Mouse (Mus musculus) adrenal gland, postnatal 4 days (tissue): Measurements from ENCODE around the gene Ddx28. TPM values are rescaled to one million over a fixed set of nuclear protein-coding genes. Genes with fewer than 3 reads are reported as not detected.
"Not testable (repeated sequence)": the region's sequence is repeated elsewhere in the genome, so short reads cannot be mapped to it uniquely, and the experiment has no call there.

ENCODE experiments used
- DNase-seq, 2 experiments: peaks; one replicate each; pipeline ENCODE4 v3.0.0; 2021 to 2022; ENCODE audit warnings: low spot score in 2 of 2, mixed read lengths in 2 of 2
- total RNA-seq, 2 experiments: library from RNA; stranded (reverse); gene quantifications; 2 replicates each; pipeline ENCODE4 v1.2.3; 2021

Ddx28 gene
- total RNA-seq, 2 experiments from 2014 or later: 15.4 to 16.2 TPM

- DNase-seq: no peak
Measured at GRCm38 (mm10) chr8:106017130-106017529, 5.4 kb upstream of the Ddx28 start.

GRCm38 (mm10) chr8:106016284-106016683 is 4.6 kb upstream of the Ddx28 start:
- no peak for DNase-seq

- DNase-seq: not testable (repeated sequence)
Measured at GRCm38 (mm10) chr8:106012203-106012602, 521 bp upstream of the Ddx28 start.

GRCm38 (mm10) chr8:106010748-106011642 is 687 bp downstream of the Ddx28 start:
- DNase-seq: peak; percentile 79 to 86

- not testable (repeated sequence) for DNase-seq
Measured at GRCm38 (mm10) chr8:106007891-106008290, 3.8 kb downstream of the Ddx28 start.

- DNase-seq: no peak
Measured at GRCm38 (mm10) chr8:106007135-106007534, 4.5 kb downstream of the Ddx28 start.

- no peak for DNase-seq
Measured at GRCm38 (mm10) chr8:106006413-106006812, 5.3 kb downstream of the Ddx28 start.

- DNase-seq: no peak
Measured at GRCm38 (mm10) chr8:106005875-106006274, 5.8 kb downstream of the Ddx28 start, which contains the start of gene Dpep2nb. Gene Dpep2nb, minus strand, starts transcription at chr8:106005975.

GRCm38 (mm10) chr8:106004538-106005207 is 7.0 kb downstream of the Ddx28 start:
- no peak for DNase-seq

GRCm38 (mm10) chr8:106001908-106002307 is 9.8 kb downstream of the Ddx28 start:
- no peak for DNase-seq

- no peak for DNase-seq
Measured at GRCm38 (mm10) chr8:105998971-105999370, 12.7 kb downstream of the Ddx28 start.

GRCm38 (mm10) chr8:105996359-105996758 is 15.3 kb downstream of the Ddx28 start:
- no peak for DNase-seq

- no peak for DNase-seq
Measured at GRCm38 (mm10) chr8:105993226-105993625, 18.5 kb downstream of the Ddx28 start.

- no peak for DNase-seq
Measured at GRCm38 (mm10) chr8:105992499-105992898, 19.2 kb downstream of the Ddx28 start.

GRCm38 (mm10) chr8:105991546-105991945 is 20.1 kb downstream of the Ddx28 start:
- no peak for DNase-seq

GRCm38 (mm10) chr8:105990856-105991387 is 20.8 kb downstream of the Ddx28 start, which contains the start of gene Dus2:
Gene Dus2, plus strand, starts transcription at chr8:105991337.
- DNase-seq: peak; percentile 60 to 78

- no peak for DNase-seq
Measured at GRCm38 (mm10) chr8:105988546-105988945, 23.1 kb downstream of the Ddx28 start.

- DNase-seq: not testable (repeated sequence)
Measured at GRCm38 (mm10) chr8:105983406-105983805, 28.3 kb downstream of the Ddx28 start.

- DNase-seq: no peak
Measured at GRCm38 (mm10) chr8:105981146-105981545, 30.5 kb downstream of the Ddx28 start.

- no peak for DNase-seq
Measured at GRCm38 (mm10) chr8:105979325-105979724, 32.4 kb downstream of the Ddx28 start, which contains the start of gene Dpep3. Gene Dpep3, minus strand, starts transcription at chr8:105979429.

- DNase-seq: no peak
Measured at GRCm38 (mm10) chr8:105975363-105975762, 36.3 kb downstream of the Ddx28 start.
